Mouse (Mus musculus): Measurements from ENCODE around the gene Cacna2d2. TPM values are rescaled to one million over a fixed set of nuclear protein-coding genes. Genes with fewer than 3 reads are reported as not detected.

The Cacna2d2 gene
- 10 to 100 TPM; 12.9 to 14.1 TPM for total RNA-seq (2021)
- polyA plus RNA-seq (2012; rRNA removed), result 10.5 and 13.3 TPM in 2 replicates
- long read RNA-seq, partial matches to known transcripts, result 0 of 1 reads
- long read RNA-seq, other reads (novel, unspliced or antisense), result 1 of 1 reads

DNA sequence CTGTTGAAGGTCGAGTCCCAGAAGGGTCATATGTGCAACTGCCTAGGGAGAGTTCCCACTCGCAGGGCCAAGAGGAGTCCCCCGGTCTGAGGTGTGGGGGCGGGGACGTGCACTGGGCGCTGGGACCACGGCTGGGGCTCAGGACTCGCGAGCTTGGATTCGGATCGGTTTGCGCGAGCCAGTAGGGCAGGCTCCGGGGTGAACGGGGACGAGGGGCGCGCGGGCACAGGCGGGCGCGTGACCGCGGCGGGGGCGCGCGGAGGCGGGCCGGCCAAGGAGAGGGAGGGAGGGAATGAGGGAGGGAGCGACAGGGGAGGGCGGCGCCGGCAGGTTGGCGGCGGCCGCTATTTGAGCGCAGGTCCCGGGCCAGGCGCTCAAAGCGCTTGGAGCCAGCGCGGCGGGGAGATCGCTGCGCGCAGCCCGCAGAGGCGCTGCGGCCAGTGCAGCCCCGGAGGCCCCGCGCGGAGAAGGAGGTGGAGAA is at the start of gene Cacna2d2:
TSS of gene Cacna2d2 (plus strand) at position 122 of the 481 bp plus-strand sequence.
- intact Hi-C loops (cut with DNase I), result no loop called here
- H3K36me3 ChIP-seq (ENCODE audit: control insufficient read depth, insufficient read depth, low read length), result no peaks in the 10 kb centered on the region
- no peak within 1 kb of the TSS for H3K27ac ChIP-seq
- H3K27me3 ChIP-seq (ENCODE audit: control insufficient read depth, insufficient read depth, low read length), result peaks cover 8% of the 10 kb centered on the region
- no peaks in the 10 kb centered on the region for H3K79me2 ChIP-seq (replicated peaks; ENCODE audit: control insufficient read depth, insufficient read depth, low read length)
- under 1% methylated on average over 21 of the region's 54 CpGs for WGBS
- H3K9ac ChIP-seq (ENCODE audit: low read depth, low read length), result peak within 1 kb of the TSS; percentile 60
- no peak for TF ChIP-seq CTCF (IDR thresholded peaks at IDR 0.05)
- TF ChIP-seq EP300 (IDR thresholded peaks at IDR 0.05; ENCODE audit: insufficient read depth, low read depth, low read length), result no peak
- no peak for TF ChIP-seq POLR2A (IDR thresholded peaks at IDR 0.05; ENCODE audit: insufficient read depth, low read depth, low read length)
- no peaks in the 10 kb centered on the region for H3K4me1 ChIP-seq (ENCODE audit: control insufficient read depth, insufficient read depth, low read length)
- peak; percentile 69 to 74 for DNase-seq
- H3K4me3 ChIP-seq, result peak within 1 kb of the TSS; percentile 52

DNA sequence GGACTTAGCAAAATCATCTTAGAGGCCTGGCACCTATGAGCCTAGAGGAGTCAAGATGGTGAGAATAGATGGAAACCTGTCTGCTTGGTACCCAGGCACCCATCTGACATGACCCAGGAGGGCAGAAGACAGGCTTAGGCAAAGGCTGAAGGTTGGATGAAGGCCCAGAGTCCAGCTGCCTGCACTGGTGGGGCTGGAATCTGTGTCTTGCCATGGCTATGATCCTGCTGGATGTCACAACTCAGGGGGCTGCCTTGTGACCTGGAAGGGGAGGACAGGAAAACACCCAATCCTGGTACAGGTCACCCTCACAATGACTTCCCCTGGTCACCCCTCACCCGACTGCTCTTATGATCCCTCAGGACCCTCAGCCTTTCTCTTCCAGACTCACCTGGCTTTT is 44.6 kb upstream of the Cacna2d2 start:
- no peaks in the 10 kb centered on the region for H3K36me3 ChIP-seq (ENCODE audit: control insufficient read depth, insufficient read depth, low read length)
- no peak overlapping the region for H3K9ac ChIP-seq (ENCODE audit: low read depth, low read length)
- H3K27ac ChIP-seq, result no peak overlapping the region
- TF ChIP-seq POLR2A (IDR thresholded peaks at IDR 0.05; ENCODE audit: insufficient read depth, low read depth, low read length), result no peak
- no peak for TF ChIP-seq CTCF (IDR thresholded peaks at IDR 0.05)
- no peak for TF ChIP-seq EP300 (IDR thresholded peaks at IDR 0.05; ENCODE audit: insufficient read depth, low read depth, low read length)
- DNase-seq, result no peak
- intact Hi-C loops (cut with DNase I), result no loop called here
- no peaks in the 10 kb centered on the region for H3K79me2 ChIP-seq (replicated peaks; ENCODE audit: control insufficient read depth, insufficient read depth, low read length)
- H3K4me3 ChIP-seq, result no peak overlapping the region
- H3K4me1 ChIP-seq (ENCODE audit: control insufficient read depth, insufficient read depth, low read length), result no peaks in the 10 kb centered on the region
- WGBS, result 33% methylated on average over 1 of the region's 1 CpGs
- H3K27me3 ChIP-seq (ENCODE audit: control insufficient read depth, insufficient read depth, low read length), result no peaks in the 10 kb centered on the region

DNA sequence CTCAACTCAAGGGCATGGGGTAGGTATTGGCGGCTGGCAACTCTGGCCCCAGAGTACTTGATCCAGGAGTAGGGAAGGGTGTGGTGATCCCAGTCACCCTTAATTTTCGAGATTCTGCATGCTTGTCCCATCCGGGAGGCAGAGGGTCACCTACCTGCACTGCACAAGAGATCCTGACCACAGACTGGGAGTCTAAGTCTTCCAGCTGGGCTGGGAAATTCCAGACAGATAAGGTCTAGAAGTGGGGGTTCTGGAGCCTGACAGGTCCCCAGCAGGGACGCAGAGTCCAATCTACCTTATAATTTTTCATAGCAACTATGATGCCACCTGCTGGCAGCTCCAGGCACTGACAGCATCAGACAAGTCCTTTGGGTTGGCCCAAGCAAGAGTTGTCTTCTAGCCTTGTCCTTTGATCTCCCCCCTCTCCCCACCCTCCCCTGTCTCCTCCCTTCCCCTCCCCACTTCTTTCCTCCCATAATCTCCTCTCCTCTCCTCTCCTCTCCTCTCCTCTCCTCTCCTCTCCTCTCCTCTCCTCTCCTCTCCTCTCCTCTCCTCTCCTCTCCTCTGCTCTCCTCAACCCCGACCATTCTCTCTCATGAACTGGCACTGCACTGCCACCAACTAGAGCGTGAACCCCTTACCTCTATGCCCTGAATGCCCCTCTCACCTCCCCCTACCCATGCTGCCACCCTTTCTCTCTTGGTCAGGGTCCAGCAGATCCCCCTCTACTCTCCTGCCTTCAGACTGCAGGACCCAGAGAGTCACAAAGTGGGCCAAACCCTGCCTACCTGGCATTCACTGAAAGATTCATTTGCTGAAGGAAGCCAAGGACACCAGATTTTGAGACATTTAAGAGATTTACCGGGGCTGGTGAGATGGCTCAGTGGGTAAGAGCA is 43.3 kb upstream of the Cacna2d2 start:
- Histone ChIP-seq H3K27ac (no peak overlapping the region), H3K79me2 (replicated peaks; ENCODE audit: control insufficient read depth, insufficient read depth, low read length) (no peaks in the 10 kb centered on the region), H3K36me3 (ENCODE audit: control insufficient read depth, insufficient read depth, low read length) (no peaks in the 10 kb centered on the region), H3K27me3 (ENCODE audit: control insufficient read depth, insufficient read depth, low read length) (no peaks in the 10 kb centered on the region), H3K4me1 (ENCODE audit: control insufficient read depth, insufficient read depth, low read length) (no peaks in the 10 kb centered on the region), H3K4me3 (no peak overlapping the region), H3K9ac (ENCODE audit: low read depth, low read length) (no peak overlapping the region)
- TF ChIP-seq POLR2A (IDR thresholded peaks at IDR 0.05; ENCODE audit: insufficient read depth, low read depth, low read length) (no peak), EP300 (IDR thresholded peaks at IDR 0.05; ENCODE audit: insufficient read depth, low read depth, low read length) (0 out of 2 replicates have a peak, but pooled peaks have one; percentile 28), CTCF (IDR thresholded peaks at IDR 0.05) (peak; percentile 83)
- intact Hi-C loops (cut with DNase I), result loop anchor here (1.0 kb wide), 1 partner anchor 62 kb away; no protein-coding TSS in a partner anchor
- WGBS, result 38% methylated on average over 7 of the region's 7 CpGs
- DNase-seq, result peak; percentile 55 to 67

DNA sequence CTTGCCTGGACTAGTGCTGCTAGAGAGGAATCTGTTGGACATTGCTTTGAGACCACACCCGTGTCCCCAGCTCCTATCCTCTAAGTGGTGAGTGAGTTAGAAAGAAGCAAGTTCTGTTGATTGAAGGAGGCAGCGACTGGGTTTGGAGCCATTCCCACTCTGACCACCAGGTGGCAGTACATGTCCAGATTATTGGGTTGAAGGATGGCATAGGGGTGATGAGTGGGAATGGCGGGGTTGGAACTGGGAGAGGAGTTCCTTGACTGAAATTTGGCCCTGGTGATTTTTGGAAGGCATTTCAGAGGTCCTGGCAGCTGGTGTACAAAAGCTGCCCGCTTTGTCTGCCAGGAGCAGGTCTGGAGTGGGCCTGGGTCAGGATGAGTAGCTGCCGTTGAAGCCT is 41.8 kb upstream of the Cacna2d2 start:
- intact Hi-C loops (cut with DNase I), result loop anchor here (1.0 kb wide), 1 partner anchor 157 kb away; no protein-coding TSS in a partner anchor

DNA sequence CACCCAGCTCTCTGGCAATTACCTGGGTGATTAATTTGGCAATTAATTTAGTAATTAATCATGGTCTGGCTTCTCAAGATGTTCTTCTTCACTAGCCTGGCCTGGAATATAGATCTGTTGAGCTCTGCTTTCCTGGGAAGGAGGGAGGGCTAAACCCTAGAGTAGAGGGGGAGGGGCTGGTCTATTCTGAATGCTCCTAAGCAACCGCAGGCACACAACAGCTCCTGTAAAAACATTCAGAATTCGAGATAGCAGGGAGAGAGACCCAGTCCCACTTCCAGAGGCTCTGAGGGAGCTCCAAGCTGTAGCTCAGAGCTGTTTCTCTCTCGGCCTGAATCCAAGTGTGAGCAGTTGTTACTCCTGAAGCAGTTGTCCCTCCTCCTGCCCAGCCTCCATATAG is 38.4 kb upstream of the Cacna2d2 start:
- TF ChIP-seq EP300 (IDR thresholded peaks at IDR 0.05; ENCODE audit: insufficient read depth, low read depth, low read length), result no peak
- no peak for TF ChIP-seq CTCF (IDR thresholded peaks at IDR 0.05)
- no peaks in the 10 kb centered on the region for H3K4me1 ChIP-seq (ENCODE audit: control insufficient read depth, insufficient read depth, low read length)
- intact Hi-C loops (cut with DNase I), result no loop called here
- no peak for DNase-seq
- H3K4me3 ChIP-seq, result no peak overlapping the region
- no peak overlapping the region for H3K27ac ChIP-seq
- no peak overlapping the region for H3K9ac ChIP-seq (ENCODE audit: low read depth, low read length)
- H3K36me3 ChIP-seq (ENCODE audit: control insufficient read depth, insufficient read depth, low read length), result no peaks in the 10 kb centered on the region
- 12% methylated on average over 3 of the region's 3 CpGs for WGBS
- no peaks in the 10 kb centered on the region for H3K79me2 ChIP-seq (replicated peaks; ENCODE audit: control insufficient read depth, insufficient read depth, low read length)
- no peaks in the 10 kb centered on the region for H3K27me3 ChIP-seq (ENCODE audit: control insufficient read depth, insufficient read depth, low read length)

More for the DNA sequence above, 41.8 kb upstream of the Cacna2d2 start:
- no peak overlapping the region for H3K4me3 ChIP-seq
- no peaks in the 10 kb centered on the region for H3K27me3 ChIP-seq (ENCODE audit: control insufficient read depth, insufficient read depth, low read length)
- peak; percentile 51 to 83 for DNase-seq
- H3K79me2 ChIP-seq (replicated peaks; ENCODE audit: control insufficient read depth, insufficient read depth, low read length), result no peaks in the 10 kb centered on the region
- WGBS, result 26% methylated on average over 5 of the region's 5 CpGs
- no peaks in the 10 kb centered on the region for H3K36me3 ChIP-seq (ENCODE audit: control insufficient read depth, insufficient read depth, low read length)
- no peaks in the 10 kb centered on the region for H3K4me1 ChIP-seq (ENCODE audit: control insufficient read depth, insufficient read depth, low read length)
- no peak overlapping the region for H3K9ac ChIP-seq (ENCODE audit: low read depth, low read length)
- no peak overlapping the region for H3K27ac ChIP-seq
- TF ChIP-seq POLR2A (IDR thresholded peaks at IDR 0.05; ENCODE audit: insufficient read depth, low read depth, low read length) (no peak), EP300 (IDR thresholded peaks at IDR 0.05; ENCODE audit: insufficient read depth, low read depth, low read length) (peak; percentile 59; the same call in 1 of the 2 replicates)

DNA sequence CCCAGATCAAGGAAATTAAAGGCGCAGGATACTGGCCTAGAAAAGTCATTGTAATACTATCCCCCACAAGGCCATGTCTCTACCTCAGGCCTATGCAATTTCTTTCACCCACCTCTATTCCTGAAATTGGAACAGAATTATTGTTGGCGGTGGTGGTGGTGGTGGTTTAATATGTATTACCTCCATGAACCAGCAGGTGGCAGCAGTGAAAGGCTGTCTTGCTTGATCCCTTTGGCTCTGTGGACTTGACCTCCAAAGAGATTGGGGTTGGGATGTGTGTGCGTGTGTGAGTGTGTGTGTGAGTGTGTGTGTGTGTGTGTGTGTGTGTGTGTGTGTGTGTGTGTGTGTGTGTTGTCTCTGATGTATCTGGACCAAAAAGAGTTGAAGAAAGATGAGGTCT is 32.8 kb upstream of the Cacna2d2 start:
- Histone ChIP-seq H3K27me3 (ENCODE audit: control insufficient read depth, insufficient read depth, low read length) (no peaks in the 10 kb centered on the region), H3K27ac (no peak overlapping the region), H3K36me3 (ENCODE audit: control insufficient read depth, insufficient read depth, low read length) (no peaks in the 10 kb centered on the region), H3K4me1 (ENCODE audit: control insufficient read depth, insufficient read depth, low read length) (no peaks in the 10 kb centered on the region), H3K9ac (ENCODE audit: low read depth, low read length) (no peak overlapping the region), H3K79me2 (replicated peaks; ENCODE audit: control insufficient read depth, insufficient read depth, low read length) (no peaks in the 10 kb centered on the region), H3K4me3 (no peak overlapping the region)
- TF ChIP-seq EP300 (IDR thresholded peaks at IDR 0.05; ENCODE audit: insufficient read depth, low read depth, low read length) (no peak), CTCF (IDR thresholded peaks at IDR 0.05) (peak; percentile 71)
- peak; percentile 29 to 32 for DNase-seq
- intact Hi-C loops (cut with DNase I), result loop anchor here (1.0 to 2.0 kb wide), 2 partner anchors 96 to 148 kb away; no protein-coding TSS in a partner anchor
- whole genome bisulfite sequencing, result 4% methylated on average over 3 of the region's 3 CpGs

Data from heart, adult 2 months (tissue).